Mouse (Mus musculus): ENCODE data around the gene Upk1b. TPM values are rescaled to one million over a fixed set of nuclear protein-coding genes. Genes with fewer than 3 reads are reported as not detected.
A peak's percentile ranks its signal among the peaks of the same experiment; 100 is the strongest.

Gene Upk1b
- polyA plus RNA-seq, 1 experiment from 2014 or later = 1.9 TPM

GRCm38 (mm10) chr16:38760239-38760638 lies 39.9 kb downstream of the Upk1b start:
- Histone ChIP-seq H3K9me3 (no peaks in the 10 kb centered on the region), H3K27me3 (no peaks in the 10 kb centered on the region), H3K4me2 (no peak overlapping the region), H3K27ac (no peak overlapping the region), H3K4me3 (replicated peaks) (no peak overlapping the region), H3K36me3 (replicated peaks) (peaks cover 19% of the 10 kb centered on the region; the same call in 1 of the 2 replicates), H3K4me1 (no peaks in the 10 kb centered on the region; the same call in 1 of the 2 replicates), H3K9ac (no peak overlapping the region)
- ATAC-seq (ENCODE audit: low FRiP score) = no peak
- 93% methylated on average over 5 of the region's 5 CpGs for WGBS

- Histone ChIP-seq H3K9ac (no peak overlapping the region), H3K27ac (no peak overlapping the region), H3K4me1 (no peaks in the 10 kb centered on the region; the same call in 1 of the 2 replicates), H3K4me2 (no peak overlapping the region), H3K4me3 (replicated peaks) (no peak overlapping the region), H3K36me3 (replicated peaks) (peaks cover 23% of the 10 kb centered on the region; the same call in 1 of the 2 replicates), H3K9me3 (no peaks in the 10 kb centered on the region), H3K27me3 (no peaks in the 10 kb centered on the region)
- no peak for ATAC-seq (ENCODE audit: low FRiP score)
- 91% methylated on average over 12 of the region's 12 CpGs for WGBS
Measured at GRCm38 (mm10) chr16:38758104-38758861, 41.8 kb downstream of the Upk1b start.

GRCm38 (mm10) chr16:38757626-38758025 lies 42.5 kb downstream of the Upk1b start:
- 94% methylated on average over 19 of the region's 19 CpGs for WGBS
- Histone ChIP-seq H3K4me1 (peaks cover 6% of the 10 kb centered on the region), H3K4me2 (no peak overlapping the region), H3K36me3 (replicated peaks) (peaks cover 17% of the 10 kb centered on the region; the same call in 1 of the 2 replicates), H3K27me3 (no peaks in the 10 kb centered on the region), H3K4me3 (replicated peaks) (no peak overlapping the region), H3K9ac (no peak overlapping the region), H3K27ac (no peak overlapping the region), H3K9me3 (no peaks in the 10 kb centered on the region)
- ATAC-seq (ENCODE audit: low FRiP score) = no peak

GRCm38 (mm10) chr16:38756572-38756971 lies 43.6 kb downstream of the Upk1b start:
- 75% methylated on average over 4 of the region's 4 CpGs for WGBS

GRCm38 (mm10) chr16:38756177-38756503 lies 44.0 kb downstream of the Upk1b start:
- Histone ChIP-seq H3K36me3 (replicated peaks) (peaks cover 16% of the 10 kb centered on the region; the same call in 1 of the 2 replicates), H3K27me3 (no peaks in the 10 kb centered on the region), H3K4me1 (peaks cover 6% of the 10 kb centered on the region), H3K4me3 (replicated peaks) (no peak overlapping the region), H3K27ac (no peak overlapping the region), H3K9me3 (no peaks in the 10 kb centered on the region), H3K9ac (no peak overlapping the region), H3K4me2 (no peak overlapping the region)
- WGBS = 43% methylated on average over 5 of the region's 5 CpGs
- ATAC-seq (ENCODE audit: low FRiP score) = no peak

More at GRCm38 (mm10) chr16:38756572-38756971, 43.6 kb downstream of the Upk1b start:
- Histone ChIP-seq H3K4me3 (replicated peaks) (no peak overlapping the region), H3K9me3 (no peaks in the 10 kb centered on the region), H3K27ac (no peak overlapping the region), H3K27me3 (no peaks in the 10 kb centered on the region), H3K4me1 (peaks cover 6% of the 10 kb centered on the region), H3K9ac (no peak overlapping the region), H3K36me3 (replicated peaks) (peaks cover 16% of the 10 kb centered on the region; the same call in 1 of the 2 replicates), H3K4me2 (no peak overlapping the region)
- ATAC-seq (ENCODE audit: low FRiP score) = no peak

GRCm38 (mm10) chr16:38755452-38756176 lies 44.5 kb downstream of the Upk1b start:
- H3K4me1 ChIP-seq = peaks cover 6% of the 10 kb centered on the region
- H3K27me3 ChIP-seq = no peaks in the 10 kb centered on the region
- no peak overlapping the region for H3K27ac ChIP-seq
- 80% methylated on average over 7 of the region's 7 CpGs for WGBS
- H3K4me2 ChIP-seq = no peak overlapping the region
- H3K9ac ChIP-seq = no peak overlapping the region
- no peaks in the 10 kb centered on the region for H3K9me3 ChIP-seq
- peaks cover 16% of the 10 kb centered on the region; the same call in 1 of the 2 replicates for H3K36me3 ChIP-seq (replicated peaks)
- ATAC-seq (ENCODE audit: low FRiP score) = no peak
- H3K4me3 ChIP-seq (replicated peaks) = no peak overlapping the region

- Histone ChIP-seq H3K9ac (no peak overlapping the region), H3K4me3 (replicated peaks) (no peak overlapping the region), H3K9me3 (no peaks in the 10 kb centered on the region), H3K36me3 (replicated peaks) (peaks cover 13% of the 10 kb centered on the region; the same call in 1 of the 2 replicates), H3K4me1 (peaks cover 6% of the 10 kb centered on the region), H3K4me2 (no peak overlapping the region), H3K27me3 (no peaks in the 10 kb centered on the region), H3K27ac (no peak overlapping the region)
- WGBS = 75% methylated on average over 11 of the region's 11 CpGs
- ATAC-seq (ENCODE audit: low FRiP score) = no peak
Measured at GRCm38 (mm10) chr16:38753631-38754030, 46.5 kb downstream of the Upk1b start.

GRCm38 (mm10) chr16:38750803-38751202 lies 49.3 kb downstream of the Upk1b start:
- Histone ChIP-seq H3K9me3 (no peaks in the 10 kb centered on the region), H3K27ac (no peak overlapping the region), H3K4me3 (replicated peaks) (no peak overlapping the region), H3K4me2 (no peak overlapping the region), H3K27me3 (no peaks in the 10 kb centered on the region), H3K36me3 (replicated peaks) (0 out of 2 replicates have a peak, but pooled peaks cover 4% of the 10 kb centered on the region), H3K4me1 (peaks cover 6% of the 10 kb centered on the region), H3K9ac (no peak overlapping the region)
- ATAC-seq (ENCODE audit: low FRiP score) = no peak
- 85% methylated on average over 6 of the region's 6 CpGs for WGBS

GRCm38 (mm10) chr16:38743941-38744673 lies 56.0 kb downstream of the Upk1b start:
- no peaks in the 10 kb centered on the region for H3K36me3 ChIP-seq (replicated peaks)
- H3K27me3 ChIP-seq = no peaks in the 10 kb centered on the region
- H3K4me2 ChIP-seq = no peak overlapping the region
- no peaks in the 10 kb centered on the region for H3K9me3 ChIP-seq
- no peak overlapping the region for H3K27ac ChIP-seq
- WGBS = 85% methylated on average over 10 of the region's 10 CpGs
- no peak overlapping the region for H3K9ac ChIP-seq
- no peak overlapping the region for H3K4me3 ChIP-seq (replicated peaks)
- H3K4me1 ChIP-seq = peaks cover 12% of the 10 kb centered on the region
- no peak for ATAC-seq (ENCODE audit: low FRiP score)

- H3K4me1 ChIP-seq = peaks cover 12% of the 10 kb centered on the region
- peak overlapping the region; percentile 81 for H3K4me3 ChIP-seq (replicated peaks)
- peak overlapping the region; percentile 82 for H3K9ac ChIP-seq
- no peaks in the 10 kb centered on the region for H3K36me3 ChIP-seq (replicated peaks)
- H3K27ac ChIP-seq = peak overlapping the region; percentile 72
- H3K27me3 ChIP-seq = no peaks in the 10 kb centered on the region
- 1% methylated on average over 13 of the region's 13 CpGs for WGBS
- H3K9me3 ChIP-seq = no peaks in the 10 kb centered on the region
- peak; percentile 56 for ATAC-seq (ENCODE audit: low FRiP score)
- H3K4me2 ChIP-seq = peak overlapping the region; percentile 84
Measured at GRCm38 (mm10) chr16:38742659-38743131, 57.4 kb downstream of the Upk1b start.

- peak within 1 kb of the TSS; percentile 81 for H3K4me3 ChIP-seq (replicated peaks)
- peaks cover 12% of the 10 kb centered on the region for H3K4me1 ChIP-seq
- H3K36me3 ChIP-seq (replicated peaks) = no peaks in the 10 kb centered on the region
- WGBS = under 1% methylated on average over 68 of the region's 69 CpGs
- ATAC-seq (ENCODE audit: low FRiP score) = peak; percentile 96
- no peaks in the 10 kb centered on the region for H3K27me3 ChIP-seq
- H3K4me2 ChIP-seq = peak within 1 kb of the TSS; percentile 84
- no peaks in the 10 kb centered on the region for H3K9me3 ChIP-seq
- peak within 1 kb of the TSS; percentile 72 for H3K27ac ChIP-seq
- peak within 1 kb of the TSS; percentile 82 for H3K9ac ChIP-seq
Measured at GRCm38 (mm10) chr16:38742113-38742658, 57.9 kb downstream of the Upk1b start, which contains the start of gene B4galt4. TSS of gene B4galt4 (plus strand) at chr16:38742264.

Measured in forebrain, embryonic 12.5 days (tissue).